In the genomic region with DNA sequence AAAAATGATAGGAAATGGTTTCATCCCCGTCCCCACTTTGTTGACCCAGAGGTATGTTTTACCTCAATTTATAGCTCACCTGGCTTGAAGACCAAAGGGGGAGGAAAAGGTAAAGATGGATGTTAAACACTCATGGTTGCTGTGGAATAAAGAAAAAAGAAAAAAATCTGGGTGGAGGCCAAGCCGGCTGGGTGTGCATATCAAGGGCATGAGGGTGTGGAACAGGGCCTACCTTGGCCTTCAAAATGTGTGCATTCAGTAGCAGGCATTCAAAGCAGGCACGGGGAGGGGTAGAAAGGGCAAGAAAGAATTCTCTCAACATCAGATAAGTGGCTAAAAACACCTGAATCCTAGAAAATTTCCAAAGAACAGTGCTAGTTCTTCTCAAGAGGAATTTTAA, we compare ENCODE assay signal across 32 mouse cellular contexts.
A peak's percentile ranks its signal among the peaks of the same experiment; 100 is the strongest.
DNase-seq lines count a peak whose midpoint lies in the region; ATAC-seq lines count a peak whose summit lies in the region.
"Had no signal": no experiment of that assay in that cellular context is flagged by ENCODE, and none has a peak within 500 bp of the region (broad histone marks: within the 10 kb centered on the region; RNA-seq: fewer than 3 reads in every experiment).

No protein-coding gene starts in this region.

- 0 out of 2 replicates have a peak, but pooled peaks have one; percentile 41 for ATAC-seq in embryonic facial prominence, embryonic 14.5 days (ENCODE audit: low read depth)
- ATAC-seq in limb, embryonic 15.5 days (ENCODE audit: insufficient number of reproducible peaks, low FRiP score, low TSS enrichment, low read depth), result 0 out of 2 replicates have a peak, but pooled peaks have one; percentile 52
- peak; percentile 22; the same call in 1 of the 2 replicates for ATAC-seq in stomach, embryonic 15.5 days (ENCODE audit: insufficient read depth, low FRiP score, low read depth)
- no peak for ATAC-seq in frontal cortex, adult (ENCODE audit: low TSS enrichment)
- ATAC-seq: forebrain, embryonic 15.5 days; intestine, postnatal 0 days had no signal

- no peaks in the 10 kb centered on the region for H3K9me3 ChIP-seq in embryonic facial prominence, embryonic 14.5 days (ENCODE audit: control insufficient read depth, low read length)
- no peaks in the 10 kb centered on the region for H3K9me3 ChIP-seq in limb, embryonic 15.5 days
- H3K9me3 ChIP-seq in stomach, embryonic 15.5 days, result no peaks in the 10 kb centered on the region
- H3K9me3 ChIP-seq in midbrain, embryonic 10.5 days (replicated peaks), result 0 out of 2 replicates have a peak, but pooled peaks cover 3% of the 10 kb centered on the region
- H3K9me3 ChIP-seq: forebrain, embryonic 10.5 days; forebrain, embryonic 15.5 days; midbrain, embryonic 12.5 days; neural tube, embryonic 12.5 days had no signal

- H3K27me3 ChIP-seq in embryonic facial prominence, embryonic 14.5 days (replicated peaks; ENCODE audit: control insufficient read depth, insufficient read depth, low read length), result no peaks in the 10 kb centered on the region
- H3K27me3 ChIP-seq in limb, embryonic 15.5 days, result no peaks in the 10 kb centered on the region
- no peaks in the 10 kb centered on the region for H3K27me3 ChIP-seq in stomach, embryonic 15.5 days (replicated peaks)
- H3K27me3 ChIP-seq in midbrain, embryonic 10.5 days (ENCODE audit: low read depth, poor library complexity, severe bottlenecking), result no peaks in the 10 kb centered on the region
- H3K27me3 ChIP-seq: forebrain, embryonic 15.5 days; heart, embryonic 12.5 days; kidney, embryonic 15.5 days; midbrain, embryonic 12.5 days; neural tube, embryonic 12.5 days had no signal

- no peaks in the 10 kb centered on the region for H3K36me3 ChIP-seq in embryonic facial prominence, embryonic 14.5 days (ENCODE audit: control insufficient read depth, insufficient read depth, low read length)
- H3K36me3 ChIP-seq in limb, embryonic 15.5 days, result no peaks in the 10 kb centered on the region
- no peaks in the 10 kb centered on the region for H3K36me3 ChIP-seq in stomach, embryonic 15.5 days
- no peaks in the 10 kb centered on the region for H3K36me3 ChIP-seq in midbrain, embryonic 10.5 days
- H3K36me3 ChIP-seq: forebrain, embryonic 10.5 days; forebrain, embryonic 15.5 days; heart, embryonic 12.5 days; kidney, embryonic 15.5 days; midbrain, embryonic 12.5 days; neural tube, embryonic 12.5 days had no signal

- H3K9ac ChIP-seq in embryonic facial prominence, embryonic 14.5 days (ENCODE audit: low read depth, low read length), result no peak overlapping the region
- no peak overlapping the region for H3K9ac ChIP-seq in limb, embryonic 15.5 days
- H3K9ac ChIP-seq in stomach, embryonic 15.5 days, result no peak overlapping the region
- H3K9ac ChIP-seq: forebrain, embryonic 15.5 days; heart, embryonic 12.5 days; hindbrain, embryonic 14.5 days; kidney, embryonic 15.5 days; liver, embryonic 14.5 days; midbrain, embryonic 12.5 days; neural tube, embryonic 12.5 days had no signal

- no peak overlapping the region for H3K4me2 ChIP-seq in embryonic facial prominence, embryonic 14.5 days (ENCODE audit: low read depth, low read length)
- H3K4me2 ChIP-seq in limb, embryonic 15.5 days, result no peak overlapping the region
- no peak overlapping the region for H3K4me2 ChIP-seq in stomach, embryonic 15.5 days
- H3K4me2 ChIP-seq: forebrain, embryonic 15.5 days; heart, embryonic 12.5 days; hindbrain, embryonic 14.5 days; kidney, embryonic 15.5 days; midbrain, embryonic 12.5 days; neural tube, embryonic 12.5 days had no signal

- whole genome bisulfite sequencing in embryonic facial prominence, embryonic 14.5 days, result 61% methylated on average over 3 of the region's 3 CpGs
- WGBS in limb, embryonic 15.5 days, result 59% methylated on average over 3 of the region's 3 CpGs
- WGBS in stomach, embryonic 15.5 days, result 59% methylated on average over 3 of the region's 3 CpGs
- 88% methylated on average over 3 of the region's 3 CpGs for WGBS in midbrain, embryonic 10.5 days

- DNase-seq in embryonic facial prominence, embryonic 14.5 days (ENCODE audit: low spot score), result peak; percentile 45
- peak; percentile 20 for DNase-seq in lung, postnatal 10 days
- DNase-seq in midbrain, embryonic 10.5 days (ENCODE audit: low spot score), result no peak
- DNase-seq in kidney, adult 18-20 months, result no peak
- DNase-seq: adrenal gland, adult 8-10 months; B cell, adult 2 months; cerebellum, adult 2 months; cerebellum, postnatal 14 days; gastrocnemius, adult 2 months; gastrocnemius, postnatal 36 days; heart, adult 2 months; heart, postnatal 4 days; kidney, postnatal 25 days; liver; right cerebral cortex, adult 18-20 months; right cerebral cortex, postnatal 4 days; thymus, adult 18-20 months; thymus, postnatal 36 days had no signal

- H3K27ac ChIP-seq in embryonic facial prominence, embryonic 14.5 days (replicated peaks; ENCODE audit: low read depth, low read length), result 0 out of 2 replicates have a peak overlapping the region, but pooled peaks have one; percentile 52
- H3K27ac ChIP-seq in limb, embryonic 15.5 days, result peak overlapping the region; percentile 8; the same call in 1 of the 2 replicates
- no peak overlapping the region for H3K27ac ChIP-seq in stomach, embryonic 15.5 days
- no peak overlapping the region for H3K27ac ChIP-seq in midbrain, embryonic 10.5 days (replicated peaks)
- H3K27ac ChIP-seq: forebrain, embryonic 10.5 days; forebrain, embryonic 15.5 days; heart, adult 2 months; hindbrain, embryonic 14.5 days; kidney, embryonic 15.5 days; left cerebral cortex, adult 2 months; liver, embryonic 14.5 days; midbrain, embryonic 12.5 days; neural tube, embryonic 12.5 days had no signal

- no peak overlapping the region for H3K4me3 ChIP-seq in embryonic facial prominence, embryonic 14.5 days (ENCODE audit: low read depth, low read length)
- H3K4me3 ChIP-seq in limb, embryonic 15.5 days, result no peak overlapping the region
- H3K4me3 ChIP-seq in stomach, embryonic 15.5 days (replicated peaks), result no peak overlapping the region
- no peak overlapping the region for H3K4me3 ChIP-seq in midbrain, embryonic 10.5 days
- H3K4me3 ChIP-seq: forebrain, embryonic 10.5 days; forebrain, embryonic 15.5 days; gastrocnemius, adult 2 months; heart, adult 2 months; heart, embryonic 12.5 days; kidney, embryonic 15.5 days; left cerebral cortex, adult 2 months; midbrain, embryonic 12.5 days; myocyte; neural tube, embryonic 12.5 days had no signal

- peaks cover 8% of the 10 kb centered on the region; the same call in 1 of the 2 replicates for H3K4me1 ChIP-seq in embryonic facial prominence, embryonic 14.5 days (ENCODE audit: control insufficient read depth, insufficient read depth, low read length)
- H3K4me1 ChIP-seq in limb, embryonic 15.5 days, result peaks cover 2% of the 10 kb centered on the region; the same call in 1 of the 2 replicates
- H3K4me1 ChIP-seq in stomach, embryonic 15.5 days, result no peaks in the 10 kb centered on the region
- H3K4me1 ChIP-seq in midbrain, embryonic 10.5 days, result no peaks in the 10 kb centered on the region
- H3K4me1 ChIP-seq: forebrain, embryonic 10.5 days; forebrain, embryonic 15.5 days; heart, embryonic 12.5 days; kidney, embryonic 15.5 days; midbrain, embryonic 12.5 days; neural tube, embryonic 12.5 days had no signal

Comparison
In these comparisons a context has a peak if more than half of its experiments do, and no peak if none do; other contexts are left out.
1. DNase-seq: peak in embryonic facial prominence, embryonic 14.5 days (single experiment) and lung, postnatal 10 days (single experiment); none in midbrain, embryonic 10.5 days (single experiment) and kidney, adult 18-20 months (single experiment).
2. H3K27ac ChIP-seq: peak in embryonic facial prominence, embryonic 14.5 days (single experiment) and limb, embryonic 15.5 days (single experiment); none in stomach, embryonic 15.5 days (single experiment) and midbrain, embryonic 10.5 days (single experiment).